Mouse (Mus musculus) forebrain, postnatal 0 days (tissue): ENCODE results near the gene Mapk1. TPM values are rescaled to one million over a fixed set of nuclear protein-coding genes. Genes with fewer than 3 reads are reported as not detected.
"Not testable (repeated sequence)": the region's sequence is repeated elsewhere in the genome, so short reads cannot be mapped to it uniquely, and the experiment has no call there.

ENCODE experiments used
- ATAC-seq: fragments of 200-750 bp; cut with Nextera tagmentation; 2 replicates; pipeline ENCODE4 v1.8.0; 2017; ENCODE audit warnings: mild to moderate bottlenecking, moderate library complexity
- DNase-seq: peaks from one replicate; pipeline ENCODE4 v3.0.0-alpha.2; 2015
- H3K27ac ChIP-seq: fragments of 300-500 bp; sonication (generic); 2 replicates; pipeline ENCODE4 v1.5.1; 2014; ENCODE audit warnings: low read depth, mild to moderate bottlenecking, antibody characterized with exemption, low read length, moderate library complexity, mixed read lengths
- H3K27me3 ChIP-seq: fragments of 300-500 bp; sonication (generic); 2 replicates; pipeline ENCODE4 v1.6.1; 2014; ENCODE audit warnings: mild to moderate bottlenecking, low read length, mixed read lengths; ENCODE audit not compliant: insufficient read depth
- H3K36me3 ChIP-seq: fragments of 300-500 bp; sonication (generic); 2 replicates; pipeline ENCODE4 v1.6.1; 2014; ENCODE audit warnings: mild to moderate bottlenecking, moderate library complexity; ENCODE audit not compliant: insufficient read depth
- H3K4me1 ChIP-seq: fragments of 300-500 bp; sonication (generic); 2 replicates; pipeline ENCODE4 v1.6.1; 2014; ENCODE audit warnings: antibody characterized with exemption; ENCODE audit not compliant: insufficient read depth
- H3K4me2 ChIP-seq: fragments of 300-500 bp; sonication (generic); 2 replicates; pipeline ENCODE4 v1.6.1; 2014; ENCODE audit warnings: low read depth, mild to moderate bottlenecking, moderate library complexity
- H3K4me3 ChIP-seq: fragments of 300-500 bp; sonication (generic); 2 replicates; pipeline ENCODE4 v1.5.1; 2014; ENCODE audit warnings: low read depth, low read length, mixed read lengths
- H3K9ac ChIP-seq: fragments of 300-500 bp; sonication (generic); 2 replicates; pipeline ENCODE4 v1.6.1; 2014; ENCODE audit warnings: mild to moderate bottlenecking
- H3K9me3 ChIP-seq: fragments of 300-500 bp; sonication (generic); 2 replicates; pipeline ENCODE4 v1.6.1; 2016; ENCODE audit warnings: low read length
- CTCF ChIP-seq: sonication (generic); IDR thresholded peaks from 2 replicates; pipeline ENCODE4 v1.5.1; 2016; ENCODE audit warnings: antibody characterized with exemption, control low read depth, low read depth
- WGBS: fragments of 180-500 bp; shearing (Covaris S2); extraction: QIAGEN DNeasy Blood & Tissue Kit; methylation state at CpG from one replicate; pipeline ENCODE4 v1.1.7; 2014; 5-methylcytosine and 5-hydroxymethylcytosine counted together
- polyA plus RNA-seq: library from polyadenylated mRNA; unstranded; fragments of >200 nt; fragmentation: Nextera tagmentation; extraction: Ambion mirVana; gene quantifications from 2 replicates; pipeline ENCODE4 v1.2.1, GENCODE M21; 2015
- total RNA-seq: library from RNA; depleted of rRNA; stranded (reverse); fragments of >200 nt; gene quantifications from 2 replicates; pipeline ENCODE4 v1.2.3, GENCODE M21; 2014

The Mapk1 gene
- total and polyA plus RNA-seq, 2 experiments from 2014 or later = 207 to 231 TPM

GRCm38 (mm10) chr16:16994426-16995052 is 11.4 kb downstream of the Mapk1 start:
- no peaks in the 10 kb centered on the region for H3K36me3 ChIP-seq
- TF ChIP-seq CTCF = no peak
- WGBS = 77% methylated on average over 4 of the region's 4 CpGs
- H3K4me3 ChIP-seq = no peak overlapping the region
- no peak overlapping the region for H3K9ac ChIP-seq
- H3K4me1 ChIP-seq = no peaks in the 10 kb centered on the region; the same call in 1 of the 2 replicates
- no peak overlapping the region for H3K27ac ChIP-seq
- no peak for ATAC-seq
- H3K9me3 ChIP-seq = no peaks in the 10 kb centered on the region
- H3K27me3 ChIP-seq = no peaks in the 10 kb centered on the region
- no peak overlapping the region for H3K4me2 ChIP-seq
- no peak for DNase-seq

GRCm38 (mm10) chr16:16996121-16996729 is 13.0 kb downstream of the Mapk1 start:
- H3K4me3 ChIP-seq, H3K27me3 ChIP-seq, H3K27ac ChIP-seq, H3K4me1 ChIP-seq, H3K4me2 ChIP-seq, H3K36me3 ChIP-seq, DNase-seq, H3K9ac ChIP-seq, ATAC-seq, H3K9me3 ChIP-seq: not testable (repeated sequence)
- 91% methylated on average over 10 of the region's 10 CpGs for WGBS

DNA sequence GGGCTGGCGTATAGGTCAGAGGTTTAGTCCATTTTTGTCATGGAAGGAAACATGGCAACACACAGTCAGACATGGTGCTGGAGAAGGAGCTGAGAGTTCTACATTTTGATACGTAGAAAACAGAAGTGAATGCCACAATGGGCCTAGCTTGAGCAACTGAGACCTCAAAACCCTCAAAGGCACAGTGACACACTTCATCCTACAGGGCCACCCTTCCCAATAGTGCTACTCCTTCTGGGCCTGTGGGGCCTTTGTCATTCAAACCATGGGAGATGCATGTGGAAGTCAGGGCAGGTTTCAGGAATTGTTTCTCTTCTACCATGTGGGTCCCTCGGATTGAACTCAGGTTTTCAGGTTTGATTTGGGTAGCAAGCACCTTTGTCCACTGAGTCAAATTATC is 17.9 kb downstream of the Mapk1 start:
- TF ChIP-seq CTCF = no peak
- no peak overlapping the region for H3K27ac ChIP-seq
- no peaks in the 10 kb centered on the region for H3K27me3 ChIP-seq
- WGBS = 93% methylated on average over 3 of the region's 3 CpGs
- H3K4me2 ChIP-seq = no peak overlapping the region
- DNase-seq (no peak), ATAC-seq (no peak)
- H3K4me1 ChIP-seq = no peaks in the 10 kb centered on the region
- no peak overlapping the region for H3K9ac ChIP-seq
- H3K36me3 ChIP-seq = no peaks in the 10 kb centered on the region
- no peak overlapping the region for H3K4me3 ChIP-seq
- H3K9me3 ChIP-seq = no peaks in the 10 kb centered on the region

DNA sequence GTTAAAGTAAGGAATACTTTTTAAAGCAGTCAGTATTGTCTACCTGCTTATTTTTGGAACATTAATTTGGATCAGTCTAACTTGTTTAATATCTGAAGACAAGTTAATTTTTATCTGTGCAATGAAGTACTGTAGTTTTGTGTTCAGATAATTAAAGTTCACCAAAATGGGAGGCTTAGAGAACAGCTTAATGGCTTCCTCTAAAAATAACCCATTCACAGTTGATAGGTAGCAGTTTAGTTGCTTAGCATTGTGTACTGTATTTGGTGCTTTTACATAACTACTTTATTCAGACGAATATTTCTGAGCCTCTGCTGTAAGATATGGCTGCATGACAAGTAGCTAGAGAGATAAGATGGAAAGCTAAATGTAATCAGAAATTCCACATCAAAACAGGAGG is 23.9 kb downstream of the Mapk1 start:
- Histone ChIP-seq H3K4me2 (no peak overlapping the region), H3K4me3 (no peak overlapping the region), H3K27ac (no peak overlapping the region), H3K9me3 (no peaks in the 10 kb centered on the region), H3K27me3 (no peaks in the 10 kb centered on the region), H3K9ac (no peak overlapping the region), H3K4me1 (0 out of 2 replicates have a peak, but pooled peaks cover 5% of the 10 kb centered on the region), H3K36me3 (no peaks in the 10 kb centered on the region)
- WGBS = 43% methylated on average over 1 of the region's 1 CpGs
- no peak for DNase-seq
- ATAC-seq = peak; percentile 77; the same call in 1 of the 2 replicates
- TF ChIP-seq CTCF = no peak

DNA sequence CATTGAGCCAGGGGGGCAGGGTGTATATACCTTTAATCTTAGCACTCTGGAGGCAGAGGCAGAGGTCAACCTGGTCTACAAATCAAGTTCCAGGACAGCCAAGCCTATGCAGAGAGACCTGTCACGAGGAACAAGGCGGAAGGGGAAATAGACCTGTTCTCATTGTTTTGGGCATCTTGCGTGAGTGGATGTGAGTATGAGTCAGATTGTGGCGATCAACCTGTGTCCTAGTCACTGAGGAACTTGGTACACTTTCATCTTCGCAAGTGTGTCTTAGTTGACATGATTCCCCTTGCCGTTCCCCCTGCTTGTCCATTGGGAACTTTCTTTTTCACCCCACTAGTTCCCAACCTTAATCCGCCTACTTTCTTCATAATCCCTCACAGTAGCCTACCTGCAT is 26.9 kb downstream of the Mapk1 start:
- no peak for TF ChIP-seq CTCF
- Histone ChIP-seq H3K36me3 (no peaks in the 10 kb centered on the region), H3K9me3 (no peaks in the 10 kb centered on the region), H3K27me3 (no peaks in the 10 kb centered on the region), H3K4me1 (0 out of 2 replicates have a peak, but pooled peaks cover 5% of the 10 kb centered on the region), H3K4me2 (no peak overlapping the region), H3K9ac (no peak overlapping the region), H3K27ac (no peak overlapping the region), H3K4me3 (no peak overlapping the region)
- WGBS = 96% methylated on average over 7 of the region's 7 CpGs
- DNase-seq (no peak), ATAC-seq (no peak)

- TF ChIP-seq CTCF = no peak
- Histone ChIP-seq H3K36me3 (peaks cover 6% of the 10 kb centered on the region), H3K9ac (no peak overlapping the region), H3K4me2 (no peak overlapping the region), H3K4me3 (no peak overlapping the region), H3K9me3 (no peaks in the 10 kb centered on the region), H3K27me3 (no peaks in the 10 kb centered on the region), H3K4me1 (no peaks in the 10 kb centered on the region), H3K27ac (no peak overlapping the region)
- no peak for DNase-seq
- ATAC-seq = no peak
- WGBS = 91% methylated on average over 1 of the region's 1 CpGs
Observed at GRCm38 (mm10) chr16:17012583-17012982, 29.4 kb downstream of the Mapk1 start.

DNA sequence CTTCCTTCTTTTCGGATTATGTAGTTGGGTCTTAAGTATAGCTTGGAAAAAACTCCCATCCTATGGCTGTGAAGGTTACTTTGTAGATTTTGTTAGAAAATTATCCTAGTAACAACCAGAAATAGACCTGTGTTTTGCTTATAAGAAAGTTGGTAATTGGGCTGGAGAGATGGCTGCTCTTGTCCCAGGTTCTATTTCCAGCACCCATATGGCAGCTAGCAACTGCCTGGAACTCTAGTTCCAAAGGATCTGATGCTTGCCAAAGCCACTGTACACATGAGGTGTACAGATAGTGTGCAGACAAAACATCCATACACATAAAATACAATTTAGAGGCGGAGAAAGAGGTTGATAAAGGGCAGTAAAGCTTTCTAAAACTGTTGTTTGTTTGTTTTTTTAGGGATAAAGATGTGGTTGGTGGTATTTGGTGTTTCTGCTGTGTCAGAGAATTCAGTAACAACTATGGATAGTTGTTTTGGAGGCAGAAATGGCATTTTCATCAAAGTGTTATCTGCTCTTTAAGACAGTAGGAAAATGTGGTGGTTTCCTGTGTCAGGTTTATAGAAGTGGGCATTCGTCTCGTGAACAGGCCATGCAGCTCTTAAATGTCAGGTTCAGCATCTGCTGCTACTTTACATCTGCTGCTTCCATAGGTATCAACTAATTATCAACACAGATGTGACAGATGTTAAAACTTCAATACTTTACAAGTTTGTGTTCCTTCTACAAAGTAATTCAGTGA is 32.1 kb downstream of the Mapk1 start:
- 85% methylated on average over 4 of the region's 4 CpGs for WGBS
- ATAC-seq (peak; percentile 48), DNase-seq (no peak)
- Histone ChIP-seq H3K4me2 (no peak overlapping the region), H3K27ac (no peak overlapping the region), H3K9me3 (no peaks in the 10 kb centered on the region), H3K4me1 (no peaks in the 10 kb centered on the region), H3K27me3 (no peaks in the 10 kb centered on the region), H3K36me3 (peaks cover 24% of the 10 kb centered on the region), H3K4me3 (no peak overlapping the region), H3K9ac (no peak overlapping the region)
- TF ChIP-seq CTCF = no peak
